Mouse (Mus musculus) bone marrow, adult 2 months (tissue): ENCODE data around the gene Map6.

Source experiments
- CTCF ChIP-seq: fragments of 200-500 bp; IDR thresholded peaks from 2 replicates; pipeline ENCODE4 v1.5.1; 2011; ENCODE audit warnings: low read length, control low read depth; ENCODE audit not compliant: control insufficient read depth, insufficient read depth
- POLR2A ChIP-seq: fragments of 200-500 bp; IDR thresholded peaks from 2 replicates; pipeline ENCODE4 v1.6.1; 2011; ENCODE audit warnings: low read depth, mild to moderate bottlenecking, control low read depth, low read length, borderline replicate concordance; ENCODE audit not compliant: control insufficient read depth

- TF ChIP-seq CTCF (no peak), POLR2A (no peak)
Measured at GRCm38 (mm10) chr7:99323321-99323700, 56.1 kb downstream of the Map6 start.
